Mouse (Mus musculus) heart, postnatal 10 days (tissue): ENCODE measurements at regions not wholly inside any gene's neighbourhood (a gene's known extent, or its start where the extent isn't known, plus 50 kb on each side); places are given as distances from the start of the nearest gene placed in this dataset.

Experiments
- DNase-seq, 2 experiments: peaks; one replicate each; pipeline ENCODE4 v3.0.0; 2021
- intact Hi-C: fragments of 180-260 bp; cut with DNase I; formaldehyde crosslinking; loops from one replicate; pipeline ENCODE4 v1.15.1; 2025

GRCm38 (mm10) chr10:119027241-119027901 is 157.4 kb upstream of the Dyrk2 start:
- intact Hi-C loops, result no loop called here
- no peak for DNase-seq

- DNase-seq, result no peak
- intact Hi-C loops, result no loop called here
Measured at GRCm38 (mm10) chr10:119026291-119026690, 156.3 kb upstream of the Dyrk2 start.

DNA sequence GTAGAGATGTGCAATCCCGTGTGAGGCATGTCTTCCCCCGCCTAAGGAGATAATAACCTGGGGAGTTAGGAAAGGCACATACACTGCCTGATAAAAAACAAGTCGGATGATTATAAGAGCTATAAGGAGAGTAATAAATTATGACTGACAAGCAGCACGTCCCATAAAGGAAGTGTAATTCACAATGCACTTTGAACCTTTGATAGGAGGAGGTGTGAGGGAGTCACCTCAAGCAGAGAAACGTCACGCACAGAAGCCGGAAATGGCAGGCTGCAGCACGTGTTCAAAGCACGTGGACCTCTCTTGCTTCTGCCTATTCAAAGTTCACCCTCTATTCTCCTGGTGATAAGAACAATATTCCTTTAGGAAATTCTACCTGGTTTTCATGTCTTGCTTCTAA is 154.4 kb upstream of the Dyrk2 start:
- intact Hi-C loops, result no loop called here
- no peak for DNase-seq

DNA sequence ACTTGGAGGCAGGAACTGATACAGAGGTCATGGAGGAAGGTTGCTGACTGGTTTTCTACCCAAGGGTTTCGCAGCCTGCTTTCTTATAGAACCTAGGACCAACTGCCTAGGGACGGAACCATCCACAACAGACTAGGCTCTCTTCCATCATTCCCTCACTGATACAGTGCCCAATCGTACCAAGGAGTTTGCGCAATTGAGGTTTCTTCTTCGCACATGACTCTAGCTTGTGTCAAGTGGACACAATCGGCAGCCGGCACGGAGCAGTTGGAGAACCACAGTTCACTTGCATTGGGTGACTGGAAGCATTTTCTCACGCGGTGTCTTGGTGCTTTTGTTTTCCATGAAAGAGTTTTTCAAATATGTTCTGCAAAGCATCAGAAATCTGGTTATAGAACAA is 149.1 kb upstream of the Dyrk2 start:
- DNase-seq, result no peak
- intact Hi-C loops, result no loop called here

DNA sequence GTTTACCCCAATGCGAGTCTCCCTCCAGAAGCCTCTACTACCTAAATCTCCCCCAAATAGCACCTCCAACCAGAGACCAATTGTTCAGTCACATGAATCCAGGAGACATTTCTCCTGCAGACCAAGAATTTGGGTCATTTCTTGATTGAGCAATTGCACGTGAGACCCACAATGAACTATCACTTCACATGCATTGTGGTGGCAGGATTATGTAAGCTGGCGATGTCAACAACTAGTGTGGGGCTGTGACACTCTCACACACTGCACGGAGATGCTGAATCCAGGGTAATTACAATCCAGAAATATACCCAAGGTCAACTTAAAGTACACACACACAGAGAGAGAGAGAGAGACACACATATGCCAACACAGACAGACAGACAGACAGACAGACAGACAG is 148.5 kb upstream of the Dyrk2 start:
- DNase-seq, result no peak
- intact Hi-C loops, result no loop called here

- no peak for DNase-seq
- intact Hi-C loops, result no loop called here
Measured at GRCm38 (mm10) chr10:119016104-119016503, 146.1 kb upstream of the Dyrk2 start.

DNA sequence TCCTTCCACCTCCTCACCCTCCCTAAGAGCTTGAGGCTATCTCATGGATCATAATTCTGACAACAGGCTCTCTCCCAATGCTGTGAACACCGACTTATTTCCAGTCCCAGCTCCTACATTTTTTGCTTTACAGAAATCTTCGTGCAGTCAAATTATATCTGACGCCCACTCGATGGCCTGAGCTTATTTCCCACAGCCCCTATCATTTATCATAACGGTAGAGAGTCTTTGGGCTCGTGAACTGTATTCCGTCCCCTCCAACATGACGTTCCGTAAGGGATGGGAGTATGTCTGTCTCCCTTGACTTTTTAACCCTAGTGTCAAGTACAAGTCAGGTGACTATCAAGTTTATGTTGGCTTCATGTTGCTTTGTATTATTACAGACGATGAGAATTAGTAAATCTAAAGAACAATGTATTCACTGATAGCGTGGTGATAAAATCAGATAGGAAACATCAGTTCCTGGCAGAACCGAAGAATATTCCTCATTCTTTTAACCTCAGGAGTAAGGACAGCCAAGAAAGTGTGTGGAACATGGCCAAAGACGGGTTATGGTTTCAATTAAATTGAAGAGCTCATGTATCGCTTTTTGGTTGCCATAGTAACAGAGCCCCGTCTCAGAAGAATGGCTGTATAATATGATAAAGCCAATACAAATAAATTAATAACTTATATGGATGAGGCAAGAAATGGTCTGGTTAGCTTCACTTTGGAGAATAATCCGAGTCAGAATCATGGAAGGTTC is 145.5 kb upstream of the Dyrk2 start:
- intact Hi-C loops, result no loop called here
- no peak for DNase-seq

DNA sequence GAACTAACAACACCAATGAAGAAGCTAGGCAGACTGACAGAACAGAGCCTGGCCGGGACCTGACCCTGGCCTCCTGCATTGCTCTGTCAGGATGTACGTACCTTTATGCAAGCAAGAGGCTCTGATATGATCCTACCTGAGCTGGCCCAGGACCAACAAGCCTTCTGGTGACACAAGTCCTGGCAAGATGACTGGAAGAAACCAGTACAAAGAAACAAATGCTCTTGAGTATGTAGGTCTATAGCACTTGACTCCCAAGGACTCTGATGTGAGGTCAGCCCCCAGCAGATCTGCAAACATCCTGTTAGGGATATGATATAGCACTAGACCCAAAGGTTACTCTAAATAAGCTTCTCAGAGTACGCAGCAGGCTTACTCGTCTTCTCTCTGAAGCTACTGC is 144.7 kb upstream of the Dyrk2 start:
- no peak for DNase-seq
- intact Hi-C loops, result no loop called here

DNA sequence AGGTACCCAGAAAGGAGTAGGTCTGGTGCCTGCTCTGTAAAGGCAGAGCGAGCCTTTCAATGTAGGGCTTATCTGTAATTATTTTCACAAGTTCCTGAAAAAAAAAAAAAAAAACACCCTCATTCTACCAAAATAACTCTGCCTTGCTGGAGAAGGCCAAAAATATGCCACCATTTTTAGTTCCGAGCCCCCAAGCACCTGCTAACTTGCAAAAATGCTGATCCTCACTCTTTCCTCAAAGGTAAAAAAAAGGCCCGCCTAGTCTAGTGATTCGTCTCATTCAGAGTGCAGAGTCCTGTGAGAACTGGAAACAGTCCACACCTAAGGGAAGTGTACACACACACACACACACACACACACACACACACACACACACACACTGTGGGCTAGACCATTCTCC is 143.7 kb upstream of the Dyrk2 start:
- intact Hi-C loops, result no loop called here
- DNase-seq, result no peak

DNA sequence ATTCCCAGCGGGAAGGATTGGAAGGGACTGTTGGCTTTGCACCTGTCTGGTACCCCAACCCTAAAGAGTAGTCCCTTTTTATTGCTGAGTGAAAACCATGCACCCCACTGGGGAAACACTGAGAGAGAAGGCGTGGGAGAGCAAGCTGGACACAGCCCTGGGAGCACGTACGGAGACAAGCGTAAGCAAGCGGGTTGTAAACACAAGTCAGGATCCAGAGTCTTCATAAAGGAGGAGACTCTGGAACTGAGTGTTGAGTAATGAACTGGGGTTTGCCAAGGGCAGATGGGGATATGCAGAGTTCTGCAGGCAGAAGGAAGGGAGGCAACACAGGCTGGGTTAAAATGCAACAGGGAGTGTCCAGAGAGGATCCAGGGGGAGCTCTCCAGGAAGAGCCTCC is 141.5 kb upstream of the Dyrk2 start:
- intact Hi-C loops, result no loop called here
- no peak for DNase-seq

DNA sequence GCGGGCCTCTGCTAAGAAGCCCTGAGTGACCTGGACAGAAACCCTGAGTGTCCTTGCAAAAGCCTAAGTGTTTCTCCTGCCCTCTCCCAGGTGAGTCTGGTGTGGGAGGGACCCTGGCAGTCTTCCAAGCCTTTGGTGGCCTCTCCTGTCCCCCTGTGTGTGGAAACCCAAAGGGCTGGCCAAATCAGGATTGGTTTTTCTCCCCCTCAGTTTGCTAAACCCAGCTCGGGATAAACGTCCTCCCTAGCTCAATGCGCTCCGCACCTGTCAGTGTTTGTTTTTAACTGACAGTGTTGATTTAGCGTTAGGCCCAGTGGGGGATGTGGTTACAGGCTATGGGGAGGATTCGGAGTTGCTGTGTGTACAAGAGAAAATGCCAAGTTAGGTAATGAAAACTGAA is 140.9 kb upstream of the Dyrk2 start:
- intact Hi-C loops, result no loop called here
- no peak for DNase-seq

DNA sequence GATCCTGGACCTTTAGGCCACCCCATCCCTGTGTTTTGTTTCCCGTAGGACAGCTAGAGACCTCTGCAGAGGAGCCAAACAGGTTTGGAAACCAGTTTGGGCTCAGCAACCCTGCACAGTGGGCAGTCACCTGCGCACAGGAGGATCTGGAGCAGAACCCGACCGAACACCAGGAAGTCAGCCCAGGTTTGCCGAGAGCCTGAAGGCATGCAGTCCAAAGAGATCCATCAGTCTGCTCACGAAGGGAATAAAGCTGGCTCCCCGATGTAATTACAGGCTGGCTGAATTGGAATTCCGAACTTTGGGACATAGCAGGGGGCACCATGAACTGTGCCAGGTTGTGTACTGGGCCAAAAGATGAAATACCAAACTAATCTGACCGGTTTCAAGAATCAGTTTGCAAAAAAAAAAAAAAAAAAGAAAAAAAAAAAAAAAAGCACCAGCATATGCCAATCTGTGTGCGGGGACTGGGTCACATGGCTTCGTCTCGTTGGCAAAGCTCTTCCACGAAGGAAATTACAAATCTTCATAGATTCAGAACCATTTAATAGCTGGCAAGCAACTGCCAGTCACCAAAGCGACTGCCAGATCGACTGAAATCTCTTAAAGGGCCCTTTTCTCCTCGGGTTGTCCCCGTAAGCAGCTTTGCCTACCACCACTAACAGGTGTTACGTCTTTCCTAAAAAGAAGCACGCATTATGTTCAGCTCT is 137.0 kb upstream of the Dyrk2 start:
- no peak for DNase-seq
- intact Hi-C loops, result no loop called here

DNA sequence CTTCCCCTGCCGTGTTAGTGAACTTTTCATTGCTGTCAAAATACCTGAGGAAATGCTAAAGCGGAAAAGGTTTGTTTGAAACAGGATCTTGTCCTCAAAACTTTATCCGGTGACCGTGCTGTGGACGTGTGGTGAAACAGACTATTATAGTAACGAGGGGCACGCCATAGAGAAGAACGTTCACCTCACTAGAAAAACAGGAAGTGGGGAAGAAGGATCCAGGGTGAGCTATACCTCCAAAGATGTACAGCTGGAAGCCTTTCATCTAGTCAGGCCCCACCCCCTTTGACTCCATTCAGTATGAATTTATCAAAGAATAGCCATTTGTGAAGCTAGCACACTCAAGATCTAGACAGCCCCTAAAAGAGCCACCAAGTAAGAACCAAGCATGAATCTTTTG is 135.5 kb upstream of the Dyrk2 start:
- intact Hi-C loops, result no loop called here
- no peak for DNase-seq

GRCm38 (mm10) chr10:119004426-119004825 is 134.4 kb upstream of the Dyrk2 start:
- intact Hi-C loops, result no loop called here

DNA sequence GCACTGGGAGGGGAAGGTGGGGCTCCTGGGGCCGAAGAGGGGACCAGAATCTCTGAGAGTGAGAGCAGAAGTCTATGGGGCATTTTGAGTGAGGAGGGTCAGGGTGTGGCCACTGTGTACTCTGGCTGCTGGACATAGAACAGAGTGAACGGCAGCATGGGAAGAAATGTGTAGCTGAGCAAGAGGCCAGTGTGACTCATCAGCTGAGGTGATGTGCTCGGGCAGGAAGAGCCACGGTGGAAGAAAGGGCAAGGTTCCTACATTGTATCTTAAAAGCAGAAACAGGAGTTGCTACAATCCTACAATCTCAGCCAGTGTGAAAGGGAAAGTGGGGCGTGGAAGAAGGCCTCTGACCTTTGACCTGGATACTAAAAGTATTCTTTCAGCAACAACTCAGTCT is 133.8 kb upstream of the Dyrk2 start:
- intact Hi-C loops, result no loop called here
- DNase-seq, result no peak

More at GRCm38 (mm10) chr10:119004426-119004825, 134.4 kb upstream of the Dyrk2 start:
- DNase-seq, result no peak

GRCm38 (mm10) chr10:119003042-119003441 is 133.0 kb upstream of the Dyrk2 start:
- DNase-seq, result no peak
- intact Hi-C loops, result no loop called here

- intact Hi-C loops, result no loop called here
- no peak for DNase-seq
Measured at GRCm38 (mm10) chr10:119001895-119002294, 131.9 kb upstream of the Dyrk2 start.

DNA sequence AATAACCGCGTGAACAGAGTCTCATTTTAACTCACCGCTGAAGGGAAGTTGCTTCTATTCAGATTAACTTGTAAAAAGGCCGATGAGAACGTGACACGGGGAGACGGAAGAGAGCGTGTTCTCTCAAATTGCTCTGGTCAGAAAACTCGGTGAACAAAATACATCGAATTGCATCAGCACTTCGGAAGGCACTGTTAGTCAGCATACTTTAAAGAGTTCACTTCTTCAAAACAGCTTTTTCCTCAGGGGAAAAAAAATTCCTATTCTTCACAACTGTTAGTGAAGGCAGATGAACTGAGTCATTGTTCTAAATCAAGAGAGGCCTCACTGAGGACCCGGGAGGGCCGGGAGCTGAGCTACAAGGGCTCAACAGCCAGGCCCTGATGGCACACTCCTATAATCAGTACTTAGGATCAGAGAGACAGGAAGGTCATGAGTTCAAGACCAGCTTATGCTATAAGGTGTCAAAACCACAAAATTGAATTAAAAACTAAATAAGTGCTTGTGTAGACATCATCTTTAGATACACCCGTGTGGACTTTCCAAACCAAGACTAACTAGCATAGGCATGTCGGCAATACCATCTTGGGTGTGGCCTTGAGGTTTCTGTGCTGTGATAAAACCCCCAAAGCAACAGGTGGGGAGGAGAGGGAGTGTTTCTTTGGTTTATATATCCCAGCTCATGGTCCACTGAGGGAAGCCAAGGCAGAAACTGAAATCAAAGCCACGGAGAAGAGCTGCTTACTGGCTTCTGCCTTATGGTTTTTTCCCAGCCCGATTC is 131.2 kb upstream of the Dyrk2 start:
- no peak for DNase-seq
- intact Hi-C loops, result no loop called here

DNA sequence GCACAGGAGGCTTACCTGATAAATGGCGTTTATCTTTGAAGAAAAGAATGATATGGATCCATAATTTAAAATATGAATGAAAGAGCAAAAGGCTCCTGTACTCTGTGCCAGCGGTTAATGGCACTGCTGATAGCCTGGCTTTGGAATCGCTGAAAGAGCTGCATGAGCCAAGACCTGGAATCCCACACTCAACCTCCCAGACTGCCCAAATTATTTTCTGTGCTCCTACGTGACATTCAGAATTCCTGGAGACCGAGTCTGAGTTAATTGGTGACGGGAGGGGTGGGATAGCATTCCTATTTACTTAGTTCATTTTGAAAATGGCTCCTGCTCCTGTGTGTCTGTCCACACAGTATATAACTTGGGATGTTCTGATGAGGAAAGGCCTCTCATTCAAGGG is 129.0 kb upstream of the Dyrk2 start:
- intact Hi-C loops, result no loop called here
- DNase-seq, result no peak

DNA sequence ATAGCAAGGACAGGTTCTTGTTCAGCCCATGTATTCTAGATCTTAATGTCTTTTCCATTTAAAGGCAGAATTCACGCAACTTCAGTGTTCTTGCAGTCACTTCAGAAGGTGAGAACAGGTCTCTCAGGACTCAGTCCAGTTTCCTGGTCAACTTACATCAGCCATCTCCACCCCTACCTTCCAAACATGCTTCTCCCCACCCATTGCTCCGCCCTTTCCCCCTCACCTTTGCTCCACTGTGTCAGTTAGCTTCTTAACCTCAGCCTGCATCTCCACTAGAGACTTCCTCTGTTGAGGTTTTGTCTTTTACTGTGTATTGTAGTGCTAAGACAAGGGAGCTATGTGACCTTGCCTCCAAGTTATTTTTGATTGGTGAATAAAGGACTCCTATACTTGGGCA is 127.0 kb upstream of the Dyrk2 start:
- no peak for DNase-seq
- intact Hi-C loops, result no loop called here

GRCm38 (mm10) chr10:118993819-118994574 is 124.0 kb upstream of the Dyrk2 start:
- DNase-seq, result no peak
- intact Hi-C loops, result no loop called here
